Mouse (Mus musculus) liver, postnatal 0 days (tissue): ENCODE results near the gene Asic4.

Experiments used
- CTCF ChIP-seq: sonication (generic); IDR thresholded peaks from 2 replicates; pipeline ENCODE4 v1.5.1; 2016; ENCODE audit warnings: antibody characterized with exemption, low read depth
- EP300 ChIP-seq: IDR thresholded peaks from 2 replicates; pipeline ENCODE4 v1.6.1; 2016; ENCODE audit warnings: antibody characterized with exemption, low read depth, mild to moderate bottlenecking

GRCm38 (mm10) chr1:75505956-75506831 is 56.0 kb downstream of the Asic4 start, which contains the start of gene Obsl1:
- TF ChIP-seq CTCF = no peak
- no peak for TF ChIP-seq EP300
